Mouse (Mus musculus): Measurements from ENCODE around the gene Ints4.

GRCm38 (mm10) chr7:97519935-97520334, 39.2 kb downstream of the Ints4 start:
- TF ChIP-seq CTCF (IDR thresholded peaks at IDR 0.05; ENCODE audit: borderline replicate concordance, extremely low read depth, insufficient read depth, insufficient read length) (no peak), POLR2A (IDR thresholded peaks at IDR 0.05; ENCODE audit: borderline replicate concordance, extremely low read depth, insufficient read depth, insufficient read length, poor library complexity, severe bottlenecking) (no peak)

Measured in brain, embryonic 14.5 days (tissue).